Mouse (Mus musculus): ENCODE measurements around the gene Rbfox3. TPM values are rescaled to one million over a fixed set of nuclear protein-coding genes. Genes with fewer than 3 reads are reported as not detected.

Gene Rbfox3
- polyA plus RNA-seq, 1 experiment from 2014 or later, result not detected

DNA sequence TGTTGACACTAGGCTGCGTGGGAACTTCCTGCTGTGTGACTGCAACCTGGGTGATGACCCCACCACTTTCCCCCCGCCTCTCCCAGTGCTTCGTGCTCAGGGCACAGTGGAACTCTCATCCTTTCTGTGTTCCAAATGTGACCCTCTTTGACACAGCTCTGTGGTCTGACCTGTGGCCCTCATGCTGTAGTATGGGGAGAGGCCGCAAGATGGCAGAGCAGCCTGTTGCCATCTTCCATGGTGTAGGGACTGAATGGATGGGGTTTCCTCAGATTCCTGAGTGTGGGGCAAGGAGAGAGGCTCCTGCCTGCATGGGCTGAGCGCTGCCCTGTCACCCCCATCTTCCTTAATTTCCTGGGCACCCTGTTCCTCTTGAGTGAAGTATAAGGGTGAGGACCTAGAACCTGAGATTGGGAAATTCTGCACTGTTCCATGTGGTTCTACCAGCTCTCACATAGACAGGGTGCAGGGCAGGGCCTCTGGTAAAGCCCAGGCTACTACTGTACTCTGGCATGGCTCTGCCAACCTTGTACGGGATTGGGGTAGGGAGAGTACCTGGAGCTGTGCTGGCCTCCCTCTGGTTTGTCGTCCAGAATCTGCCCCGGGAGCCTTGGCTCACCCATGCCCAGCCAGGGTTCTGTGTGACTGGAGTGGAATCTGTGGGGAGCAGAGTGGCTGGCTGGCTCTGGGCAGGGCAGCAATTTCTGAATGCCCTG, 423.0 kb downstream of the Rbfox3 start:
- no peaks in the 10 kb centered on the region for H3K79me2 ChIP-seq (ENCODE audit: inconsistent target)

DNA sequence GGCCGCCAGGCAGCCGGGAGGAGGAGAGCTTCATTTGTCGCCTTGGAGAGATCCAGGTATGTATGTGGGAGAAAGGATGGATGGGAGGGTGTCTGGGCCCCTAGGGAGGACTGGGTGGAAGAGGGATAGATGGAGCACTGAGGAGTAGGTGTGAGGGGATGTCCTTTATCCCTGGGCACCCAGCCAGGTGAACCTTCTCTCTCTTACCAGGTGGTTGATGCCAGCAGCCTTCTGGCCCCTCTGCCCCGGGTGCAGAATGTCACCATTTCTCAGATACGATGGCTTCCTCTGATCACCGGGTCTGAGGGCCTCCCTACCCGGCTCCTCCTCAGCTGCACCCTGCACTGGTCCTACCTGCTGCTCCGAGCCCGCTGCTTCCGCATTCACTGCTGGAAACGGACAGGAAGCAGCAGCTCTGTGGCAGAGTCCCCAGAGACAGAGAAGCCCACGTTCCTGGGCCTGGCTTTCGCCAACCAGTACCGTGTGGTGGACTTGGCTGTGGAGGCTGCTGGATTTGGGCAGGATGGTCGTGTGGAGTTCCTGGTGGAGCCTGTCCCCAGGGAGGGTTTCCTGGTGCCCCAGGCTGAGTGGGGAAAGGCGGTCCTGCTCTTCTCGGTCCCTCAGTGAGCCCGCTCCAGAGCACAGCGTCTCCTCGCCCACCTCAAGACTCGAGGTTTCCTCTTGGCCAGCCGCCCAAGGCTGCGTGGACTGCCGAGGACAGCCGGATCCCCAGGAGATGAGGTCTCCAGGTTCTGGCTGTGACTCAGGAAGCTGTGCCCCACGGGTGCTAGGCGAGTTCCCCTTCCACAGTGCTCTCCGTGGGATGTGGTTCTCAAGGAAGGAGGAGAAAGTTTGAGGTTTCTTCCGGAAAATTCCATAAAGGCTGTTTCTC, 424.3 kb downstream of the Rbfox3 start:
- H3K36me3 ChIP-seq (ENCODE audit: inconsistent target), result peaks cover 61% of the 10 kb centered on the region
- WGBS (ENCODE audit: missing documents), result 75% methylated on average over 28 of the region's 29 CpGs
- H3K4me3 ChIP-seq (ENCODE audit: inconsistent target), result no peak overlapping the region
- H3K79me2 ChIP-seq (ENCODE audit: inconsistent target), result no peaks in the 10 kb centered on the region
- no peak overlapping the region for H3K27ac ChIP-seq

More for the DNA sequence above, 423.0 kb downstream of the Rbfox3 start:
- WGBS (ENCODE audit: missing documents), result 92% methylated on average over 8 of the region's 8 CpGs
- Histone ChIP-seq H3K36me3 (ENCODE audit: inconsistent target) (peaks cover 49% of the 10 kb centered on the region), H3K27ac (no peak overlapping the region), H3K4me3 (ENCODE audit: inconsistent target) (no peak overlapping the region)

DNA sequence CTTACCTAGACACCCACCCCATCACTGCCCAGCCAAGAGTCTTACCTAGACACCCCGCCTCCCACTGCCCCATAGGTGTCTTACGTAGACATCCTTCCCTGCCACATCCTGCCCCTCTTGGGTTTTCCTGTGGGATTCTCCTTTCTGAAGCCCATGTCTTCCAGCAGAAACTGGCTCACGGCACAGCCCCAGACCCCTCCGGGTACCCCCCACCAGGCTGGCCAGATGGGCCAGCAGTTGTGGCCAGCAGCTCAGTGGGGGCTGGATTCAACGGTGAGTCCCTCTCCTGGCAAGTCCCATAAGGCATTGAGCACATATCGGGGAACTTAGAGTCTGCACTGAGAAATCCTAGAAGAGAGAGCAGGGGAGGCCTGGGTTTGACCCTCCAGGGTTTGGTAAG, 425.1 kb downstream of the Rbfox3 start:
- Histone ChIP-seq H3K79me2 (ENCODE audit: inconsistent target) (no peaks in the 10 kb centered on the region), H3K4me3 (ENCODE audit: inconsistent target) (no peak overlapping the region), H3K36me3 (ENCODE audit: inconsistent target) (peaks cover 69% of the 10 kb centered on the region), H3K27ac (no peak overlapping the region)
- 92% methylated on average over 6 of the region's 6 CpGs for WGBS (ENCODE audit: missing documents)

DNA sequence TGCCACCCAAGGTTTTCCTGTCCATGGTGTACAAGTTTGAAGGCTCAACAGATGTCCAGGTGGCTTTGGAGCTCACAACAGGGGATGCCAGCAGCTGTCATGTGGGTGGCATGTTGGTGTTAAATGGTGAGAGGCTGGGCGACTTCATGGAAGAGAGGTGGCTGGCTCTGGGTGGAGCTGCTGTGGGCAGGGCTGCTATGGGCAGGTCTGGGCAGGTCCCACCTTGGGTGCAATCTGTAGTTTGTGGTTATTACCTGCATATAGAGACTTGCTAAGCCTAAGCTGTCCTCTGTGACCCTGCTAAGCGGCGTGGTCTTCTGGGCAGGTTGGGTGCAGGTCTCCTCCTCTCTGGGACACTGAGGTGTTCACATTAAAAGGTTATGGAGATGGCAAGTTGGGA, 425.6 kb downstream of the Rbfox3 start:
- no peak overlapping the region for H3K27ac ChIP-seq
- no peaks in the 10 kb centered on the region for H3K79me2 ChIP-seq (ENCODE audit: inconsistent target)
- H3K36me3 ChIP-seq (ENCODE audit: inconsistent target), result peaks cover 73% of the 10 kb centered on the region
- 96% methylated on average over 3 of the region's 3 CpGs for WGBS (ENCODE audit: missing documents)
- H3K4me3 ChIP-seq (ENCODE audit: inconsistent target), result no peak overlapping the region

DNA sequence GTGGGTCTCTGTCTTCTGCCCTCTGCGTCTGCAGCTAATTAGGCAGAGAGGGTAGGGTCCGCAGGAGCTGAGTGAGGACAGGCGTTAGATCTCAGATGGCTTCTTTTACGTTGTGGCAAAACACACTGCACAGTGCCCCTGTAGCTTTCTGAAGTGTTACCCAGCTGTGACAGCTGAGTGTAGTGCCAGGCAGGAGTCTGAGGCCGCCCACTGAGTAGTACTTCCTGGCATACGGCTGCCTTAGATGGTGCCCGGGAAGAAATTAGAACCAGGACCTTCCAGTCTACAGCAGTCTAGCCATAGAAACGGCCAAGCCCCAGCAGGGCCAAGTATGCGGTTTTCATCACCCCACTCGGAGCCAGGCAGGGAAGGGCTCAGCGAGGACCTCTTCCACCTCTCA, 426.1 kb downstream of the Rbfox3 start:
- Histone ChIP-seq H3K36me3 (ENCODE audit: inconsistent target) (peaks cover 73% of the 10 kb centered on the region), H3K27ac (no peak overlapping the region), H3K4me3 (ENCODE audit: inconsistent target) (no peak overlapping the region), H3K79me2 (ENCODE audit: inconsistent target) (no peaks in the 10 kb centered on the region)
- 95% methylated on average over 11 of the region's 11 CpGs for whole genome bisulfite sequencing (ENCODE audit: missing documents)

DNA sequence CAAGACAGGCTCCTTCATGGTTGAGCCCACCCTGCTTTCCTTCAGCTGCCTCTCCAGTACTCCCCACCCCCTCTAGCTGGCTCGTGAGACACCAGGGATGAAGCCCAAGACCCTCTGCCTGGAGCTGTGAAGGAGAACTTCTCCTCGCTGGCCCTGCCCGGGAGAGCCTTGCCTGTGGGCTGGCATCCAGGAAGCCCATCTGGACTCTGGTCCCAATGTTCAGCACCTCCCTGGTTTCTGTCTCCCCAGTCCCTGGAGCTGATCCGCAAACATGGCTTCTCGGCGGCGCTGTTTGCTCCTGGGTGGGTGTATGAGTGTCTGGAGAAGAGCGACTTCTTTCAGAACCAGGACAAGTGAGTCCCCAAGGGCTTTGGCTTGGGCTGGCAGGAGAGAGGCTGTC, 427.2 kb downstream of the Rbfox3 start:
- Histone ChIP-seq H3K27ac (no peak overlapping the region), H3K36me3 (ENCODE audit: inconsistent target) (peaks cover 84% of the 10 kb centered on the region), H3K4me3 (ENCODE audit: inconsistent target) (no peak overlapping the region), H3K79me2 (ENCODE audit: inconsistent target) (no peaks in the 10 kb centered on the region)
- 98% methylated on average over 8 of the region's 8 CpGs for WGBS (ENCODE audit: missing documents)

DNA sequence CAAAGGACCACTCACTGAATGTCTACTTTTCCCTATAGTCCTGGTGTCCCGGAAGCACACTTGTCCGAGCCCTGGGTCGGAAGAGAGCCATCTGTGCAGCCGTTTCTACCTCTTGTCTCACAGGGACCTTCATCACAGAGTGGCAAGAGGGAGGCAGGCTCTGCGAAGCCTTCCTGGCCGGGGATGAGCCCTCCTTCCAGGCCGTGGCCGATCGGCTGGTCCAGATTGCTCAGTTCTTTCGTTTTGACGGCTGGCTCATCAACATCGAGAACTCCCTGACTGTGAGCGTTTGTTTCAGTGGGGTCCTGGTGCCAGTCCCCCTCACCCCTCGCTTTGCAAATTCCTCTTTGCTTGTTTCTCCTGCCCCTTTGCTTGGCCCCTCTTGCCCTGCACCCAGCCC, 429.6 kb downstream of the Rbfox3 start:
- Histone ChIP-seq H3K27ac (no peak overlapping the region), H3K79me2 (ENCODE audit: inconsistent target) (no peaks in the 10 kb centered on the region; the same call in 1 of the 2 replicates), H3K4me3 (ENCODE audit: inconsistent target) (no peak overlapping the region), H3K36me3 (ENCODE audit: inconsistent target) (peaks cover 72% of the 10 kb centered on the region)
- 98% methylated on average over 11 of the region's 14 CpGs for WGBS (ENCODE audit: missing documents)

DNA sequence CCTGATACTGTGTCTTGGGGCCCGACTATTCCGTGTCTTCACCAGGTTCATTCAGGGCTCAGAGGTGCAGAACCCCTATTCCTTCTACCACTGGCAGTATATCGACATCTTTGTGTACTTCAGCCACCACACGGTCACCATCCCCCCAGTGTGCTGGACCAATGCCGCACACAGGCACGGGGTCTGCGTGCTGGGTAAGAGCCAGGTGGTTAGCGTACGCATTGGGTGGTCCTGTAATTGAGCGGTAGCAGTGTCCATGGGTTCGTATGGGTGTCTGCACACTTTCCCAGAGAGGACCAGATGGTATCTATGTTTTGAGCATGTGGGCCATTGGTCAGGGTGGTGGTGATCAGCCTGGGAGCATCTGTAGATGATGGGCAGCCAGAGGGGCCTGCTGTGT, 430.2 kb downstream of the Rbfox3 start:
- WGBS (ENCODE audit: missing documents), result 98% methylated on average over 11 of the region's 11 CpGs

DNA sequence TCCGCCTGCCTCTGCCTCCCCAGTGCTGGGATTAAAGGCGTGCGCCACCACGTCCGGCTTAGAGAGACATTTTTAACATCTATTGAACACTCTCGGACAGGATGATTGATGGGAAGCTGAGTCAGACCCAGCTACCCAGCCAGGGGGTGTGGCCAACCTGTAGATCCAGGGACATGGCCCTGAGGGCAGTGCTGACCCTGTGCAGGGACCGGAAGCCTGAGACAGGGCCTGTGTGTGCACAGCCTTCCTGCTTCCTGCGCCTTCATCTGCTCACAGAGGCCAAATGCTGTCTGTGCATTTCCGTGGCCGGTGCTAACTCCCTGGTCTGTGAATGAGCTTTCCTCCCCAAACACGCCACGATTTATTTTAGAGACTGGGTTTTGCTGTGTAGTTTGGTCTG, 431.6 kb downstream of the Rbfox3 start:
- no peak overlapping the region for H3K27ac ChIP-seq
- H3K79me2 ChIP-seq (ENCODE audit: inconsistent target), result no peaks in the 10 kb centered on the region; the same call in 1 of the 2 replicates
- peaks cover 53% of the 10 kb centered on the region for H3K36me3 ChIP-seq (ENCODE audit: inconsistent target)
- WGBS (ENCODE audit: missing documents), result 93% methylated on average over 11 of the region's 12 CpGs
- H3K4me3 ChIP-seq (ENCODE audit: inconsistent target), result no peak overlapping the region

More for the DNA sequence above, 430.2 kb downstream of the Rbfox3 start:
- Histone ChIP-seq H3K4me3 (ENCODE audit: inconsistent target) (no peak overlapping the region), H3K79me2 (ENCODE audit: inconsistent target) (no peaks in the 10 kb centered on the region; the same call in 1 of the 2 replicates), H3K27ac (no peak overlapping the region), H3K36me3 (ENCODE audit: inconsistent target) (peaks cover 67% of the 10 kb centered on the region)

DNA sequence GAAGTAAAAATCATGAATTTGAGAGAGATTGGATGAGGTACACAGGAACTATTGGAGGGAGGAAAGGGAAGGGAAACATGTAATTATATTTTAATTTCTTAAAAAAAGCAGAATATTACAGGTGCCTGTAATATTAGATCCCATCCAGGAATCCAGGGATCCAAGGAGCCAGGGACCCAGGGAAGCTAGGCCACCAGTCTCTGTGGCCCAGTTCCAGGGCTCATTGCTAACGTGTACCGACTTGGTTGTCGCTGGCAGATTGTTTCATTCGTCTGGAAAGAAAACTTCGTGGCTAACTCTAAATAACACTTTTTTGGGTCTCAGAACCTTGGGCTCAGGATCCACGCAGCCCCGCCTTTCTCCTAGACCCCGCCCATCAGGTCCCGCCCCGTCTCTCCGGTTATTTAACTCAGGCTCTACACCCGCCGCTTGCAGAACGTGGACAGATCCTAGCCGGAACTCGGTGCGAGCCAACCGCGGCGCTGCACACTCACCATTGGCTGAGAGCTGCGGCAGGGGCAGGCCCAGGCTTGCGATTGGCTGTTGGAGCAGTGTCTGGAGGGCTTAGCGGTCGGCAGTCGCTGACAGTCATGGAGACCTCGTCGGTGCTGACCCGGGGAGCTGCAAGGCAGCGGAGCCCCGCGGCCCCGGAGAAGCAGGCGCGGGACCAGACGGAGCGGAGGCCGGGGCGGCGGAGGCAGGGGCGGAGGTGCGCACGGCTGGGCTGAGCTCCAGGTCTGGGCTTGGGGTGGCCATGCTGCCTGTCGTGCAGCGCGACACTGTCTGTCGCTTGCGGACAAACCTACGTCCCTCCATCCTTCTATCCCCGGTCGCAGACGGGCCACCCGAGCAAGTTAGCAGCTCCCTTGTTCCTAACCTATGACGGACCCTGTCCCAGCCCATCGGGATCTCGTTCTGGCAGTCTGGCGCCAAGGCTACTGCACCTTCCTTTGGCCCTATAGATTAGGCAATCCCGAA, 434.7 kb downstream of the Rbfox3 start, which contains the start of gene Engase:
Gene Engase, plus strand, starts transcription at position 434 of the 978 bp plus-strand sequence.
- Histone ChIP-seq H3K79me2 (ENCODE audit: inconsistent target) (no peaks in the 10 kb centered on the region; the same call in 1 of the 2 replicates), H3K36me3 (ENCODE audit: inconsistent target) (peaks cover 22% of the 10 kb centered on the region), H3K27ac (peak within 1 kb of the TSS; percentile 15; the same call in 1 of the 2 replicates), H3K4me3 (ENCODE audit: inconsistent target) (peak within 1 kb of the TSS; percentile 60)
- WGBS (ENCODE audit: missing documents), result 2% methylated on average over 57 of the region's 57 CpGs

DNA sequence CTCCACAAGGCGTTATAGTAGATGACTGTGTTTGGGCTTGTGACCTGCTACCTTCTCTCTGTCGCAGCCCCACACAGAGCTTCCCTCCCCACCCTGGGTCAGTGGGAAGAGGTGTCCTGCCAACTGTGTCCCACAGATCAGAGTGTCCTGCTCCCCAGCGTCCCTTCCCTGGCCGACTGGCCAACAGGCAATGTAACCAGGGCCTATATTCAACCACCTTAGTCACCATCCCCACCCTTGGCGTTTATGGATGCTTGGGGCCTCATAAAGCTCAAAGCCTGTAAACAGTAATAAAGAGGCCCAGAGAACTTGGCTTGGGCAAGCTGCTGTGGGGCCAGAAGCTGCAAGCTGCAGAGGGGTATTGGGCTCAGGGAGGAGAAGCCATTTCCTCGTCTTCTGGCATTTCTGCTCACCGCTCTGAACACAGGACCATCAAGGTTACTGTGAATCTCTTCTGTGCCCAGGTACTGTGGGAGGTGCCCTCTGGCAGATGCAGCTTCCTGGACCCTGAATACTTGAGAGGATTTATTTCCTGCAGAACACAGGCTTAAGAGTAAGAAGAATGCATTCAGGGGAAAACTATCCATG, 435.8 kb downstream of the Rbfox3 start:
- 98% methylated on average over 7 of the region's 7 CpGs for WGBS (ENCODE audit: missing documents)
- H3K4me3 ChIP-seq (ENCODE audit: inconsistent target), result no peak overlapping the region

DNA sequence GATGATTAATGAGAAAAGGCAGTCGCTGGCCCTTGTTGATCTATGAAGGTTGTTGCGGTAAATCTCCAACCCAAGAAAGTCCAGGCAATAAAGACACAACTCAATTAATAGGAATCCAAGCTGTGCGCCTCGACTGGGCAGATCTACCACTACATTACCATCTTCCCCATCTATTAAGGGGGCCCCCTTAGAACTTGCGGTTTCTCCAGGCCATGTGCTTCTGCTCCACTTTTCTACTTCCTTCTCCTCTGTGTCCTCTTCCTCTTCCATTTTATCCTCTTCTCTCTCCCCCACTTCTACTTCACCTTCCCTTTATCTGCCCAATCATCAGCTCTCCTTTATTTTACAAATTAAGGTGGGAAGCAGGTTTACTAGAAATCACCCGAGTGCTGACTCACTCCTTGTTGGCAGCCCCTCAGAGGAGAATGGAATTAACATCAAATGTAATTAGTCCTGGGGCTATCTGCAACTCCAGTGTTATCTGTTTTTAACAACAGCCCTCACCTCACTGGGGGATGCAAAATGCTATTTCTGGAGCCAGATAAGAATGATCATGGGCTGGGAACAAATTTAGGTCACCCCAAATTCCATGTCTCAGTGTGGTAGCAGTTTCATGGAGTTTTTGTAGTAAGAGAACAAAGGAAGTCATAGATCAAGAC, 437.4 kb downstream of the Rbfox3 start:
- Histone ChIP-seq H3K36me3 (ENCODE audit: inconsistent target) (0 out of 2 replicates have a peak, but pooled peaks cover 2% of the 10 kb centered on the region), H3K27ac (peak overlapping the region; percentile 27; the same call in 1 of the 2 replicates), H3K79me2 (ENCODE audit: inconsistent target) (no peaks in the 10 kb centered on the region; the same call in 1 of the 2 replicates), H3K4me3 (ENCODE audit: inconsistent target) (no peak overlapping the region)
- 41% methylated on average over 6 of the region's 6 CpGs for WGBS (ENCODE audit: missing documents)

More for the DNA sequence above, 435.8 kb downstream of the Rbfox3 start:
- Histone ChIP-seq H3K79me2 (ENCODE audit: inconsistent target) (no peaks in the 10 kb centered on the region; the same call in 1 of the 2 replicates), H3K27ac (no peak overlapping the region), H3K36me3 (ENCODE audit: inconsistent target) (peaks cover 15% of the 10 kb centered on the region; the same call in 1 of the 2 replicates)

DNA sequence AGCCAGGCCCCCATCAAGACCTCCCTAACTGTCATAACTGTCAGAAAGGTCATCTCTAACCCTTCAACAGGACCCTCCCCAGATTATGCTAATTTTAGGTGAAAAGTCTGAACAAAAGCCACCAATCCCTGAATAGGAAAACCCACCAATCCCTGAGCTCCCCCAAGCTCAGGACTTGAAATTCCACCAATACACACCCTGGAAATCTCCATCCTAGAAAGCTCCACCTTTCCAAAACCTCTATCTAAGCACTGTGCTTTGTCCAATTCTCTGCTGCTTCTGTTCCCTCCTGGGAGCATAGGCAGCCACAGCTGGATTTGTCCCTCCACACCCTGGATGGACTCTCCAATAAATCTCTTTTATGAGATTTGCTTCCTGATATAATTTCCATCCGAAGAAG, 438.2 kb downstream of the Rbfox3 start:
- Histone ChIP-seq H3K36me3 (ENCODE audit: inconsistent target) (no peaks in the 10 kb centered on the region), H3K79me2 (ENCODE audit: inconsistent target) (no peaks in the 10 kb centered on the region; the same call in 1 of the 2 replicates), H3K4me3 (ENCODE audit: inconsistent target) (no peak overlapping the region), H3K27ac (peak overlapping the region; percentile 27; the same call in 1 of the 2 replicates)
- 90% methylated on average over 1 of the region's 1 CpGs for WGBS (ENCODE audit: missing documents)
